Mouse (Mus musculus): ENCODE results near the gene Cmas. TPM values are rescaled to one million over a fixed set of nuclear protein-coding genes. Genes with fewer than 3 reads are reported as not detected.
A peak's percentile ranks its signal among the peaks of the same experiment; 100 is the strongest.

Cmas gene
- total and polyA plus RNA-seq, 3 experiments, result 11.7 to 35.9 (median 35.0) TPM

- no peak overlapping the region for H3K4me3 ChIP-seq
- WGBS, result 87% methylated on average over 3 of the region's 3 CpGs
- H3K27ac ChIP-seq, result no peak overlapping the region
- no peak overlapping the region for H3K9ac ChIP-seq (ENCODE audit: low read depth, low read length)
- no peak for DNase-seq
- no peaks in the 10 kb centered on the region for H3K79me2 ChIP-seq (replicated peaks; ENCODE audit: control insufficient read depth, insufficient read depth, low read length)
- no peaks in the 10 kb centered on the region for H3K36me3 ChIP-seq (ENCODE audit: control insufficient read depth, insufficient read depth, low read length)
- H3K4me1 ChIP-seq (ENCODE audit: control insufficient read depth, insufficient read depth, low read length), result no peaks in the 10 kb centered on the region
- no peaks in the 10 kb centered on the region for H3K27me3 ChIP-seq (ENCODE audit: control insufficient read depth, insufficient read depth, low read length)
- intact Hi-C loops (cut with DNase I), result loop anchor here (10.0 kb wide), 1 partner anchor 405 kb away; no protein-coding TSS in a partner anchor
- TF ChIP-seq CTCF (IDR thresholded peaks at IDR 0.05), result no peak
- TF ChIP-seq EP300 (IDR thresholded peaks at IDR 0.05; ENCODE audit: insufficient read depth, low read depth, low read length), result no peak
- no peak for TF ChIP-seq POLR2A (IDR thresholded peaks at IDR 0.05; ENCODE audit: insufficient read depth, low read depth, low read length)
Observed at GRCm38 (mm10) chr6:142769896-142770295, 13.4 kb downstream of the Cmas start.

- Histone ChIP-seq H3K27me3 (ENCODE audit: control insufficient read depth, insufficient read depth, low read length) (no peaks in the 10 kb centered on the region), H3K9ac (ENCODE audit: low read depth, low read length) (no peak overlapping the region), H3K4me1 (ENCODE audit: control insufficient read depth, insufficient read depth, low read length) (no peaks in the 10 kb centered on the region), H3K79me2 (replicated peaks; ENCODE audit: control insufficient read depth, insufficient read depth, low read length) (no peaks in the 10 kb centered on the region), H3K4me3 (no peak overlapping the region), H3K27ac (no peak overlapping the region), H3K36me3 (ENCODE audit: control insufficient read depth, insufficient read depth, low read length) (no peaks in the 10 kb centered on the region)
- TF ChIP-seq EP300 (IDR thresholded peaks at IDR 0.05; ENCODE audit: insufficient read depth, low read depth, low read length) (no peak), CTCF (IDR thresholded peaks at IDR 0.05) (no peak), POLR2A (IDR thresholded peaks at IDR 0.05; ENCODE audit: insufficient read depth, low read depth, low read length) (no peak)
- intact Hi-C loops (cut with DNase I), result loop anchor here (10.0 kb wide), 1 partner anchor 403 kb away; no protein-coding TSS in a partner anchor
- WGBS, result 84% methylated on average over 4 of the region's 4 CpGs
- DNase-seq, result no peak
Observed at GRCm38 (mm10) chr6:142771643-142772042, 15.2 kb downstream of the Cmas start.

GRCm38 (mm10) chr6:142773566-142773965, 17.1 kb downstream of the Cmas start:
- no peaks in the 10 kb centered on the region for H3K36me3 ChIP-seq (ENCODE audit: control insufficient read depth, insufficient read depth, low read length)
- no peak overlapping the region for H3K27ac ChIP-seq
- H3K27me3 ChIP-seq (ENCODE audit: control insufficient read depth, insufficient read depth, low read length), result no peaks in the 10 kb centered on the region
- H3K4me1 ChIP-seq (ENCODE audit: control insufficient read depth, insufficient read depth, low read length), result no peaks in the 10 kb centered on the region
- H3K79me2 ChIP-seq (replicated peaks; ENCODE audit: control insufficient read depth, insufficient read depth, low read length), result no peaks in the 10 kb centered on the region
- H3K4me3 ChIP-seq, result no peak overlapping the region
- no peak overlapping the region for H3K9ac ChIP-seq (ENCODE audit: low read depth, low read length)
- TF ChIP-seq EP300 (IDR thresholded peaks at IDR 0.05; ENCODE audit: insufficient read depth, low read depth, low read length) (no peak), CTCF (IDR thresholded peaks at IDR 0.05) (peak; percentile 31)
- WGBS, result 90% methylated on average over 5 of the region's 5 CpGs
- no peak for DNase-seq
- intact Hi-C loops (cut with DNase I), result loop anchor here (10.0 kb wide), 1 partner anchor 401 kb away; no protein-coding TSS in a partner anchor

- Histone ChIP-seq H3K36me3 (ENCODE audit: control insufficient read depth, insufficient read depth, low read length) (no peaks in the 10 kb centered on the region), H3K27me3 (ENCODE audit: control insufficient read depth, insufficient read depth, low read length) (no peaks in the 10 kb centered on the region), H3K4me3 (no peak overlapping the region), H3K9ac (ENCODE audit: low read depth, low read length) (no peak overlapping the region), H3K79me2 (replicated peaks; ENCODE audit: control insufficient read depth, insufficient read depth, low read length) (no peaks in the 10 kb centered on the region), H3K27ac (no peak overlapping the region), H3K4me1 (ENCODE audit: control insufficient read depth, insufficient read depth, low read length) (no peaks in the 10 kb centered on the region)
- intact Hi-C loops (cut with DNase I), result loop anchor here (10.0 kb wide), 1 partner anchor 398 kb away; no protein-coding TSS in a partner anchor
- DNase-seq, result no peak
- TF ChIP-seq POLR2A (IDR thresholded peaks at IDR 0.05; ENCODE audit: insufficient read depth, low read depth, low read length) (no peak), EP300 (IDR thresholded peaks at IDR 0.05; ENCODE audit: insufficient read depth, low read depth, low read length) (no peak), CTCF (IDR thresholded peaks at IDR 0.05) (no peak)
- WGBS, result 35% methylated on average over 4 of the region's 4 CpGs
Observed at GRCm38 (mm10) chr6:142776935-142777334, 20.4 kb downstream of the Cmas start.

- DNase-seq, result peak in 1 of 2 experiments; percentile 20
- intact Hi-C loops (cut with DNase I), result loop anchor here (1.0 to 10.0 kb wide), 3 partner anchors 36 to 396 kb away; no protein-coding TSS in a partner anchor
- Histone ChIP-seq H3K27me3 (ENCODE audit: control insufficient read depth, insufficient read depth, low read length) (no peaks in the 10 kb centered on the region), H3K79me2 (replicated peaks; ENCODE audit: control insufficient read depth, insufficient read depth, low read length) (no peaks in the 10 kb centered on the region), H3K9ac (ENCODE audit: low read depth, low read length) (no peak overlapping the region), H3K4me1 (ENCODE audit: control insufficient read depth, insufficient read depth, low read length) (no peaks in the 10 kb centered on the region), H3K36me3 (ENCODE audit: control insufficient read depth, insufficient read depth, low read length) (no peaks in the 10 kb centered on the region), H3K27ac (no peak overlapping the region), H3K4me3 (no peak overlapping the region)
- 44% methylated on average over 11 of the region's 11 CpGs for WGBS
- TF ChIP-seq POLR2A (IDR thresholded peaks at IDR 0.05; ENCODE audit: insufficient read depth, low read depth, low read length) (no peak), EP300 (IDR thresholded peaks at IDR 0.05; ENCODE audit: insufficient read depth, low read depth, low read length) (no peak), CTCF (IDR thresholded peaks at IDR 0.05) (peak; percentile 75)
Observed at GRCm38 (mm10) chr6:142779045-142779811, 22.7 kb downstream of the Cmas start.

Data from heart, adult 2 months (tissue).